Mouse (Mus musculus) MEL (cell line): ENCODE results near the gene Epn3. TPM values are rescaled to one million over a fixed set of nuclear protein-coding genes. Genes with fewer than 3 reads are reported as not detected.

Source experiments
- DNase-seq: peaks from one replicate; pipeline ENCODE4 v3.0.0; 2011; ENCODE audit warnings: low read depth, low spot score
- H3K27ac ChIP-seq: 2 replicates; pipeline ENCODE4 v1.5.1; 2012; ENCODE audit warnings: low read depth, mild to moderate bottlenecking, control low read depth, low read length, moderate library complexity; ENCODE audit not compliant: control insufficient read depth
- H3K27me3 ChIP-seq, 2 experiments: fragments of 150-350 bp in 1 of 2; sonication (generic) in 1 of 2; 2 replicates each; pipeline ENCODE4 v1.6.1; 2012; ENCODE audit warnings: low read length in 2 of 2, mild to moderate bottlenecking in 2 of 2, improper control_type of control experiment in 1 of 2, moderate library complexity in 1 of 2; ENCODE audit not compliant: insufficient read depth in 2 of 2, control insufficient read depth in 1 of 2
- H3K36me3 ChIP-seq, 2 experiments: 2 replicates each; pipeline ENCODE4 v1.6.1; 2012 to 2014; ENCODE audit warnings: low read length in 2 of 2, improper control_type of control experiment in 1 of 2, inconsistent platforms in 1 of 2, mild to moderate bottlenecking in 1 of 2; ENCODE audit not compliant: insufficient read depth in 2 of 2, control insufficient read depth in 1 of 2
- H3K4me1 ChIP-seq, 2 experiments: fragments of 150-350 bp in 1 of 2; sonication (generic) in 1 of 2; 2 replicates each; pipeline ENCODE4 v1.6.1; 2012; ENCODE audit warnings: low read length in 2 of 2, improper control_type of control experiment in 1 of 2, mild to moderate bottlenecking in 1 of 2; ENCODE audit not compliant: insufficient read depth in 2 of 2, control insufficient read depth in 1 of 2
- H3K4me3 ChIP-seq, 2 experiments: fragments of 150-350 bp in 1 of 2; sonication (generic) in 1 of 2; 2 replicates each; pipeline ENCODE4 v1.5.1; 2012; ENCODE audit warnings: low read depth in 2 of 2, low read length in 2 of 2, mild to moderate bottlenecking in 2 of 2, moderate library complexity in 2 of 2, control low read depth in 1 of 2, improper control_type of control experiment in 1 of 2; ENCODE audit not compliant: control insufficient read depth in 1 of 2, insufficient read depth in 1 of 2
- H3K79me2 ChIP-seq: 2 replicates; pipeline ENCODE4 v1.6.1; 2012; ENCODE audit warnings: mild to moderate bottlenecking, low read length, moderate library complexity; ENCODE audit not compliant: control insufficient read depth, poor library complexity, insufficient read depth
- H3K9ac ChIP-seq: 2 replicates; pipeline ENCODE4 v1.6.1; 2012; ENCODE audit warnings: low read depth, mild to moderate bottlenecking, control low read depth, low read length, moderate library complexity; ENCODE audit not compliant: control insufficient read depth, poor library complexity, severe bottlenecking
- H3K9me3 ChIP-seq: fragments of 150-350 bp; sonication (generic); replicated peaks from 2 replicates; pipeline ENCODE4 v1.6.1; 2012; ENCODE audit warnings: mild to moderate bottlenecking, low read length, improper control_type of control experiment, moderate library complexity; ENCODE audit not compliant: insufficient read depth
- CHD1 ChIP-seq: IDR thresholded peaks from 2 replicates; pipeline ENCODE4 v1.6.1; 2012; ENCODE audit warnings: low read depth, mild to moderate bottlenecking, inconsistent platforms, low read length, improper control_type of control experiment
- CTCF ChIP-seq, 3 experiments: IDR thresholded peaks in 2 of 3; conservative IDR thresholded peaks in 1 of 3; 2 replicates each; pipeline ENCODE4 v1.5.1; 2011 to 2012; ENCODE audit warnings: low read length in 3 of 3, low read depth in 2 of 3, mild to moderate bottlenecking in 2 of 3, improper control_type of control experiment in 1 of 3, inconsistent platforms in 1 of 3, mixed read lengths in 1 of 3, moderate library complexity in 1 of 3; ENCODE audit not compliant: control insufficient read depth in 1 of 3, insufficient read depth in 1 of 3, poor library complexity in 1 of 3, severe bottlenecking in 1 of 3
- ELF1 ChIP-seq: IDR thresholded peaks from 2 replicates; pipeline ENCODE4 v1.6.1; 2014; ENCODE audit warnings: low read depth, mild to moderate bottlenecking, inconsistent platforms, low read length, improper control_type of control experiment, moderate library complexity
- ETS1 ChIP-seq: IDR thresholded peaks from 2 replicates; pipeline ENCODE4 v1.6.1; 2012; ENCODE audit warnings: low read depth, mild to moderate bottlenecking, inconsistent platforms, low read length, improper control_type of control experiment, moderate library complexity
- GABPA ChIP-seq: IDR thresholded peaks from 2 replicates; pipeline ENCODE4 v1.6.1; 2012; ENCODE audit warnings: low read depth, mild to moderate bottlenecking, inconsistent platforms, low read length, improper control_type of control experiment, moderate library complexity
- HCFC1 ChIP-seq: IDR thresholded peaks from 2 replicates; pipeline ENCODE4 v1.6.1; 2012; ENCODE audit warnings: low read depth, mild to moderate bottlenecking, inconsistent platforms, low read length, improper control_type of control experiment, moderate library complexity
- MXI1 ChIP-seq: IDR thresholded peaks from 2 replicates; pipeline ENCODE4 v1.6.1; 2011; ENCODE audit warnings: mild to moderate bottlenecking, low read depth, low read length, improper control_type of control experiment
- NRF1 ChIP-seq: IDR thresholded peaks from 2 replicates; pipeline ENCODE4 v1.6.1; 2014; ENCODE audit warnings: low read depth, mild to moderate bottlenecking, inconsistent platforms, low read length, improper control_type of control experiment, moderate library complexity; ENCODE audit not compliant: poor library complexity, insufficient read depth, severe bottlenecking
- RCOR1 ChIP-seq: IDR thresholded peaks from 2 replicates; pipeline ENCODE4 v1.6.1; 2012; ENCODE audit warnings: low read depth, mild to moderate bottlenecking, inconsistent platforms, low read length, improper control_type of control experiment
- SMC3 ChIP-seq: IDR thresholded peaks from 2 replicates; pipeline ENCODE4 v1.6.1; 2011; ENCODE audit warnings: low read depth, low read length, improper control_type of control experiment
- TAL1 ChIP-seq: IDR thresholded peaks from 2 replicates; pipeline ENCODE4 v1.6.1; 2012; ENCODE audit warnings: mild to moderate bottlenecking, inconsistent platforms, low read length, moderate library complexity, mixed read lengths
- TCF12 ChIP-seq: IDR thresholded peaks from 2 replicates; pipeline ENCODE4 v1.6.1; 2014; ENCODE audit warnings: low read depth, mild to moderate bottlenecking, inconsistent platforms, low read length, improper control_type of control experiment, moderate library complexity
- UBTF ChIP-seq: IDR thresholded peaks from 2 replicates; pipeline ENCODE4 v1.6.1; 2012; ENCODE audit warnings: low read depth, mild to moderate bottlenecking, inconsistent platforms, low read length, improper control_type of control experiment, moderate library complexity, borderline replicate concordance; ENCODE audit not compliant: insufficient read depth
- USF1 ChIP-seq: IDR thresholded peaks from 2 replicates; pipeline ENCODE4 v1.6.1; 2014; ENCODE audit warnings: low read depth, mild to moderate bottlenecking, inconsistent platforms, low read length, improper control_type of control experiment, moderate library complexity
- USF2 ChIP-seq, 2 experiments: IDR thresholded peaks; 2 replicates each; pipeline ENCODE4 v1.6.1; 2011 to 2012; ENCODE audit warnings: improper control_type of control experiment in 2 of 2, low read length in 2 of 2, borderline replicate concordance in 1 of 2, inconsistent platforms in 1 of 2, low read depth in 1 of 2, mild to moderate bottlenecking in 1 of 2; ENCODE audit not compliant: insufficient read depth in 1 of 2
- ZKSCAN1 ChIP-seq: IDR thresholded peaks from 2 replicates; pipeline ENCODE4 v1.6.1; 2012; ENCODE audit warnings: low read depth, mild to moderate bottlenecking, inconsistent platforms, low read length, improper control_type of control experiment, moderate library complexity
- ZMIZ1 ChIP-seq: IDR thresholded peaks from 2 replicates; pipeline ENCODE4 v1.6.1; 2012; ENCODE audit warnings: low read depth, mild to moderate bottlenecking, inconsistent platforms, low read length, improper control_type of control experiment, moderate library complexity
- ZNF384 ChIP-seq: IDR thresholded peaks from 2 replicates; pipeline ENCODE4 v1.6.1; 2012; ENCODE audit warnings: low read depth, mild to moderate bottlenecking, inconsistent platforms, low read length, improper control_type of control experiment
- polyA plus RNA-seq, 2 experiments: library from polyadenylated mRNA; stranded (reverse) in 1 of 2; unstranded in 1 of 2; fragments of >175 nt in 1 of 2; fragments of >200 nt in 1 of 2; gene quantifications; 2 replicates each; pipeline versions ENCODE4 v1.2.1 to v1.2.4; 2012; ENCODE audit warnings: low replicate concordance in 2 of 2, low read depth in 1 of 2; ENCODE audit not compliant: insufficient read length in 2 of 2, insufficient read depth in 1 of 2, missing spikeins in 1 of 2
- total RNA-seq: library from RNA; depleted of rRNA; stranded (reverse); fragments of 300-350 nt; gene quantifications from 2 replicates; pipeline ENCODE4 v1.2.3, GENCODE M21; 2012; rRNA removed

Gene Epn3
- total and polyA plus RNA-seq, 3 experiments: not detected

GRCm38 (mm10) chr11:94441122-94441521 lies 58.7 kb downstream of the Epn3 start:
- no peak for TF ChIP-seq USF2 (IDR thresholded peaks at IDR 0.05; ENCODE audit: borderline replicate concordance in 1 of 2, insufficient read depth in 1 of 2, low read depth in 1 of 2, low read length in 2 of 2)
- no peak for TF ChIP-seq CHD1
- no peak for TF ChIP-seq ETS1
- TF ChIP-seq CTCF (IDR thresholded peaks at IDR 0.05 in 2 of 3, conservative IDR thresholded peaks at IDR 0.05 in 1 of 3; ENCODE audit: control insufficient read depth in 1 of 3, insufficient read depth in 1 of 3, low read depth in 2 of 3, low read length in 3 of 3, poor library complexity in 1 of 3, severe bottlenecking in 1 of 3): no peak
- TF ChIP-seq ZKSCAN1: no peak
- TF ChIP-seq SMC3: no peak
- no peak for TF ChIP-seq ZNF384
- TF ChIP-seq NRF1: no peak
- no peak for TF ChIP-seq TAL1
- no peak for TF ChIP-seq TCF12
- no peak for TF ChIP-seq ZMIZ1
- TF ChIP-seq ELF1: no peak
- TF ChIP-seq, all 39 proteins: peak for 0
- no peaks in the 10 kb centered on the region for H3K79me2 ChIP-seq
- H3K36me3 ChIP-seq: no peaks in the 10 kb centered on the region
- H3K9me3 ChIP-seq: no peaks in the 10 kb centered on the region
- H3K9ac ChIP-seq: no peak overlapping the region
- peaks cover 9 to 18% of the 10 kb centered on the region in 2 experiments; a peak in 3 of 4 replicates for H3K27me3 ChIP-seq
- no peak for DNase-seq
- H3K27ac ChIP-seq: no peak overlapping the region
- no peak overlapping the region for H3K4me3 ChIP-seq
- no peaks in the 10 kb centered on the region for H3K4me1 ChIP-seq

- TF ChIP-seq RCOR1 (no peak), USF1 (no peak), UBTF (no peak), ELF1 (no peak), MXI1 (no peak), HCFC1 (no peak), GABPA (no peak), CTCF (IDR thresholded peaks at IDR 0.05 in 2 of 3, conservative IDR thresholded peaks at IDR 0.05 in 1 of 3; ENCODE audit: control insufficient read depth in 1 of 3, insufficient read depth in 1 of 3, low read depth in 2 of 3, low read length in 3 of 3, poor library complexity in 1 of 3, severe bottlenecking in 1 of 3) (no peak)
- peaks cover 9 to 16% of the 10 kb centered on the region in 2 experiments; a peak in 3 of 4 replicates for H3K27me3 ChIP-seq
- no peaks in the 10 kb centered on the region for H3K9me3 ChIP-seq
- no peak overlapping the region for H3K4me3 ChIP-seq
- H3K4me1 ChIP-seq: no peaks in the 10 kb centered on the region
- no peak overlapping the region for H3K27ac ChIP-seq
- DNase-seq: no peak
- no peak overlapping the region for H3K9ac ChIP-seq
- H3K79me2 ChIP-seq: no peaks in the 10 kb centered on the region
- no peaks in the 10 kb centered on the region for H3K36me3 ChIP-seq
These were observed 59.4 kb downstream of the Epn3 start for GRCm38 (mm10) chr11:94440421-94440820.

Other genes starting within 250 kb of the Epn3 start
- gene Gm21885, start 218.1 kb downstream of the Epn3 start, total RNA-seq: not detected in 2 replicates
- gene Gm21885, start 218.1 kb downstream of the Epn3 start, polyA plus RNA-seq: under 1 TPM in 1 of 2 experiments, not detected in 1; 0.74 TPM
- gene Luc7l3, start 178.0 kb downstream of the Epn3 start, total RNA-seq: 47.3 and 52.3 TPM in 2 replicates
- 10 to 100 TPM; 54.7 to 90.5 TPM for gene Luc7l3, start 178.0 kb downstream of the Epn3 start, polyA plus RNA-seq
- 37.1 and 39.4 TPM in 2 replicates for gene Ankrd40, start 172.0 kb downstream of the Epn3 start, total RNA-seq
- gene Ankrd40, start 172.0 kb downstream of the Epn3 start, polyA plus RNA-seq: 10 to 100 TPM in 1 of 2 experiments, not detected in 1; 60.0 TPM
- 0.13 and 0.27 TPM in 2 replicates for gene Abcc3, start 107.0 kb downstream of the Epn3 start, total RNA-seq
- under 1 TPM in 1 of 2 experiments, not detected in 1; 0.29 TPM for gene Abcc3, start 107.0 kb downstream of the Epn3 start, polyA plus RNA-seq
- gene Cacna1g, start 25.8 kb downstream of the Epn3 start, total RNA-seq: 0.04 TPM in 1 of 2 replicates, not detected in the other
- under 1 TPM in 1 of 2 experiments, not detected in 1; 0.01 TPM for gene Cacna1g, start 25.8 kb downstream of the Epn3 start, polyA plus RNA-seq
- not detected in 2 replicates for gene Spata20, start 13.8 kb downstream of the Epn3 start, total RNA-seq
- gene Spata20, start 13.8 kb downstream of the Epn3 start, polyA plus RNA-seq: not detected
- gene Mycbpap, start 21.8 kb upstream of the Epn3 start, total RNA-seq: 0.12 TPM in 1 of 2 replicates, not detected in the other
- gene Mycbpap, start 21.8 kb upstream of the Epn3 start, polyA plus RNA-seq: under 1 TPM in 1 of 2 experiments, not detected in 1; 0.17 TPM
- 27.9 and 28.7 TPM in 2 replicates for gene Rsad1, start 49.3 kb upstream of the Epn3 start, total RNA-seq
- gene Rsad1, start 49.3 kb upstream of the Epn3 start, polyA plus RNA-seq: 10 to 100 TPM in 1 of 2 experiments, not detected in 1; 24.0 TPM
- 0.08 TPM in 1 of 2 replicates, not detected in the other for gene Chad, start 65.1 kb upstream of the Epn3 start, total RNA-seq
- gene Chad, start 65.1 kb upstream of the Epn3 start, polyA plus RNA-seq: under 1 TPM in 1 of 2 experiments, not detected in 1; 0.11 TPM
- gene Acsf2, start 101.9 kb upstream of the Epn3 start, total RNA-seq: 2.8 and 3.3 TPM in 2 replicates
- 10 to 100 TPM in 1 of 2 experiments, not detected in 1; 13.1 TPM for gene Acsf2, start 101.9 kb upstream of the Epn3 start, polyA plus RNA-seq
- 423 and 464 TPM in 2 replicates for gene Lrrc59, start 129.8 kb upstream of the Epn3 start, total RNA-seq
- 100 to 1,000 TPM; 486 to 633 TPM for gene Lrrc59, start 129.8 kb upstream of the Epn3 start, polyA plus RNA-seq
- gene Mrpl27, start 153.8 kb upstream of the Epn3 start, total RNA-seq: 114 and 129 TPM in 2 replicates
- gene Mrpl27, start 153.8 kb upstream of the Epn3 start, polyA plus RNA-seq: 100 to 1,000 TPM in 1 of 2 experiments, not detected in 1; 102 TPM
- 43.8 and 54.9 TPM in 2 replicates for gene Eme1, start 154.0 kb upstream of the Epn3 start, total RNA-seq
- 10 to 100 TPM in 1 of 2 experiments, not detected in 1; 41.8 TPM for gene Eme1, start 154.0 kb upstream of the Epn3 start, polyA plus RNA-seq
- 8.4 and 10.1 TPM in 2 replicates for gene Xylt2, start 177.5 kb upstream of the Epn3 start, total RNA-seq
- 10 to 100 TPM in 1 of 2 experiments, not detected in 1; 12.4 TPM for gene Xylt2, start 177.5 kb upstream of the Epn3 start, polyA plus RNA-seq
- gene Gm11541, start 204.5 kb upstream of the Epn3 start, total RNA-seq: not detected in 2 replicates
- not detected for gene Gm11541, start 204.5 kb upstream of the Epn3 start, polyA plus RNA-seq
- gene Cdc34b, start 241.8 kb upstream of the Epn3 start, total RNA-seq: 0.16 and 0.19 TPM in 2 replicates
- gene Cdc34b, start 241.8 kb upstream of the Epn3 start, polyA plus RNA-seq: under 1 TPM in 1 of 2 experiments, not detected in 1; 0.29 TPM